Mouse (Mus musculus) hindbrain, embryonic 15.5 days (tissue): ENCODE measurements around the gene Cldn15. TPM values are rescaled to one million over a fixed set of nuclear protein-coding genes. Genes with fewer than 3 reads are reported as not detected.

ENCODE experiments used
- ATAC-seq: fragments of 200-750 bp; cut with Nextera tagmentation; 2 replicates; pipeline ENCODE4 v1.8.0; 2017; ENCODE audit warnings: low read depth, moderate number of reproducible peaks, moderate TSS enrichment; ENCODE audit not compliant: low FRiP score
- H3K27ac ChIP-seq: fragments of 300-500 bp; sonication (generic); replicated peaks from 2 replicates; pipeline ENCODE4 v1.5.1; 2015; ENCODE audit warnings: mild to moderate bottlenecking, inconsistent platforms
- H3K27me3 ChIP-seq: fragments of 300-500 bp; sonication (generic); 2 replicates; pipeline ENCODE4 v1.6.1; 2015; ENCODE audit warnings: control low read depth, inconsistent platforms
- H3K36me3 ChIP-seq: fragments of 300-500 bp; sonication (generic); 2 replicates; pipeline ENCODE4 v1.6.1; 2015; ENCODE audit warnings: control low read depth, inconsistent platforms
- H3K4me1 ChIP-seq: fragments of 300-500 bp; sonication (generic); replicated peaks from 2 replicates; pipeline ENCODE4 v1.6.1; 2015; ENCODE audit warnings: control low read depth, inconsistent platforms
- H3K4me2 ChIP-seq: fragments of 300-500 bp; sonication (generic); 2 replicates; pipeline ENCODE4 v1.6.1; 2015; ENCODE audit warnings: moderate library complexity, mild to moderate bottlenecking, inconsistent platforms
- H3K4me3 ChIP-seq: fragments of 300-500 bp; sonication (generic); 2 replicates; pipeline ENCODE4 v1.5.1; 2015; ENCODE audit warnings: mild to moderate bottlenecking, inconsistent platforms
- H3K9ac ChIP-seq: fragments of 300-500 bp; sonication (generic); 2 replicates; pipeline ENCODE4 v1.6.1; 2015; ENCODE audit warnings: inconsistent platforms
- H3K9me3 ChIP-seq: fragments of 300-500 bp; sonication (generic); 2 replicates; pipeline ENCODE4 v1.6.1; 2016; ENCODE audit warnings: control low read depth, inconsistent platforms
- WGBS: fragments of 180-500 bp; shearing (Covaris S2); methylation state at CpG from one replicate; pipeline ENCODE4 v1.1.7; 2015; 5-methylcytosine and 5-hydroxymethylcytosine counted together
- polyA plus RNA-seq: library from polyadenylated mRNA; unstranded; fragments of >200 nt; fragmentation: Nextera tagmentation; extraction: Ambion mirVana; gene quantifications from 2 replicates; pipeline ENCODE4 v1.2.1, GENCODE M21; 2015

Cldn15 gene
- 0.19 and 0.38 TPM in 2 replicates for polyA plus RNA-seq

DNA sequence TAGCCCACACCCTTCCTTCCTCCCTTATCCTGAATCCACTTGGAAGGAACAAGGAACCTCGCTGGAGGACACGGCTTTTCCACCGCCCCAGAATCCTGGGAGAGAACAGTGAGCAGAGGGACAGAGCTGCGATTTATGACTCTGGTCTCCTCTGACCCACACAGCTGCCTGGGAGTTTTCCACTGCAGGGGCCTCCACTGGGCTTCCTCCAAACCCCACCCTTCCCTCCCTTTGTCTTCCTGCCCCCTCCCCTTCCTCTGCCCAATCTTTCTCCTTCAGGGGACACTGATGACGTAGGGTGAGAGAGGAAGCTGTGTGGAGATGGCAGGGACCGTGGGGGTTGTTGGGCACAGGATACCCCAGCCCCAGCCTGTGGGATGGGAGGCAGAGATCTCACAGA lies at the start of gene Cldn15:
Cldn15 (plus strand) TSS at position 286 of the 400 bp plus-strand sequence.
- Histone ChIP-seq H3K9ac (no peak within 1 kb of the TSS), H3K4me3 (no peak within 1 kb of the TSS), H3K4me2 (no peak within 1 kb of the TSS), H3K9me3 (no peaks in the 10 kb centered on the region), H3K4me1 (peaks cover 13% of the 10 kb centered on the region), H3K27ac (no peak within 1 kb of the TSS), H3K36me3 (peaks cover 30% of the 10 kb centered on the region), H3K27me3 (no peaks in the 10 kb centered on the region)
- no peak for ATAC-seq
- WGBS, result 68% methylated on average over 6 of the region's 6 CpGs

DNA sequence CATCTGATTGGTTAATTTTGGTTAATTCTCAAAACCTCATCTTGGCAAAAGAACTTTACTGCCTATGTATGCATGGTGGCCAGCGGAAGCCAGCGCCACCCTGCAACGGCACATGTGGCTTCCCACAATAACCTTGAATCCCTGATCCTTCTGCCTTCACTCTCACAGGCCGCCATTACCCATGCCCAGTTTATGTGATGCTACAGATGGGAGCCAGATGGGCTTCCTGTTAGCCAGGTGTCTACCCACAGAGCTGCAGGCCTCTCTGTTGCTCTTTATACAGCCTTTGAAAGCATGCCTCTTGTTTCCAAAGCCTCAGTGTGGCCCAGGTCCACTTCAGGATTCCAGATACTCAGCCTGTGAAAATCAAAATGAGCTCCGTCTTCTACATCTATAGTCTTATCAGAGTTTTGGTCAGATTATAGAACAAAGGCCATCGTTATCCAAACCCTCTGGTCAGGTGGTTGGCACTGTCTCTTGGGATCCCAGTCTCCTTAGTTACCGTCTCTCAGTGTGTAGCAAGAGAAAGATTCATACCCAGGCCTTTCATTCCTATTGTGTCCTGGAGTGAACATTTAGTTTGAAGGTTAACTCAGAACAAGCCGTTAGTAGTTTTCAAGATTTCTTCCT lies 48.7 kb upstream of the Cldn15 start:
- no peak overlapping the region for H3K4me3 ChIP-seq
- no peak overlapping the region for H3K27ac ChIP-seq
- ATAC-seq, result no peak
- no peak overlapping the region for H3K4me2 ChIP-seq
- H3K36me3 ChIP-seq, result peaks cover 12% of the 10 kb centered on the region
- no peak overlapping the region for H3K9ac ChIP-seq
- WGBS, result 97% methylated on average over 8 of the region's 8 CpGs
- no peaks in the 10 kb centered on the region for H3K9me3 ChIP-seq
- no peaks in the 10 kb centered on the region for H3K27me3 ChIP-seq
- H3K4me1 ChIP-seq, result peaks cover 7% of the 10 kb centered on the region

DNA sequence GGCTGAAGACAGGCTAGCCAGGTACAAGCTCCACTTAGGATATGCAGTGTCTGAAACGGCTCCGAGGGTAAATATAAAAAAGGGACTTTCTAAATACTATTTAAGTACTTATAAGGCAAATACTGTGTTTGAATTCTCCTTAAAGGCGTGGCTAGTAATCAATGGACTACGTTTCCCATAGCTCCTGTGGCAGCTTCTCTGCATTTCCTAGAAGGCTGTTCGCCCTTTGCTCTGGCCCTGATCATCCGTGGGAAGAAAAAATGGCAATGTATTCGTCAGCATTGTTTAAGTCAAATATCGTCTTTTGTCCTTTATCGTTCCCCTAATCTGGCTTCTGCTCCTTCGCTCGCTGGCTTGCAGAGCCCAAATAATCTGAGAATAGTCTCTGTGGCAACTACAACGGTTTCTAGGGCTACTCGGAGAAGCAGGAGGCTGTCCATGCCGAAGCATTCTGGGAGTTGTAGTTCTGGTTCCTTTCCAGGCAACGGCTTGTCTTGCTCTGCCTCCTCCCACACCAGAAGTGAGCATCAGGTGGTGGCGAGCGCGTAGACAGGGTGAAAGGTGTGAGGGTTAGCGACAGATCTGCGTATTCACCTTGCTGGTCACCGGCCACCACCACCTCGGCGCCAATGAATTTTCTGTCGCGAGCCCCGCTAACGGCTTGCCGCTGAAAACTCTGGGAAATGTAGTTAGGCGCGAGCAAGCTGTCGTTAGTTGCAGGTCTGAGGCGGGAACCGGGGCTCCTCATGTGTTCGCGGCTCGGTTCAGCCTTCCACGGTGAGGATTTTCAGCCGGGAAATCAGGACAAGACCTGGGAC lies 47.6 kb upstream of the Cldn15 start:
- peak; percentile 93 for ATAC-seq
- H3K27ac ChIP-seq, result peak overlapping the region; percentile 81
- WGBS, result 3% methylated on average over 38 of the region's 38 CpGs
- peaks cover under 1% of the 10 kb centered on the region; the same call in 1 of the 2 replicates for H3K36me3 ChIP-seq
- peaks cover 7% of the 10 kb centered on the region for H3K4me1 ChIP-seq
- H3K4me2 ChIP-seq, result peak overlapping the region; percentile 86
- peak overlapping the region; percentile 51 for H3K9ac ChIP-seq
- no peaks in the 10 kb centered on the region for H3K9me3 ChIP-seq
- no peaks in the 10 kb centered on the region for H3K27me3 ChIP-seq
- peak overlapping the region; percentile 73 for H3K4me3 ChIP-seq

DNA sequence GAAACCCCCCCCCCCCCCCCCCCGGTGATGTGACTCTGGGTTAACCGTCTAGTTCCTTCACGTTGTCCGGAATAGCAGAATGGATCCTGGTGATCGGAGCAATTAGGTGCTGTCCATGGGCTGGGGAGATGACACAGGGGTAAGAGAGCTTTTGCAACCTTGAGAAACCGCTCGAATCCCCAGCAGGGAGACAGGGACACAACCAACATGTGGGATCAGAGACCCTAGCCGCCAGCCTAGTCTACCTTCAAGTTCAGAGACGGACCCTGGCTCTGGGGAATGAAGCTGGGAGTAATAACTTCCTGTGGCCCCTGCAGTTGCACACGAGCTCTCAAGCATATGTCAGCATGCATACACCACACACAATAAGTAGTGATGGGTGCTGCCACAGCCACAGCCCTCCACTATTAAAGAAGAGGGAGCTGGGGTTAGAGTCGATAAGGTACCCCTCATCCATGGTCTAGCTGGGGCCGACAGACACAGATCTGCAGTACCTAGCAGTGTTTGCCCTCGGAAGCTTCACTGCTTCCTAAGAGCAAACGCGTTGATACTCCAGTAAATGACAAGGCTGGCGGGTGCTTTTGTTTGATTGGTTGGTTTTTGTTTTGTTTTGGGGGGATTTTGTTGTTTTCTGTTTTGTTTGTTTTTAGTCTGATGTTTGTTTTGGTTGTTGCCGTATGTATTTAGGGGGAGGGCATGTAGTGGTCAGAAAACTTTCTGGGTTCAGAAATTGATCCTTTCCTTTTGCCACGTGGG lies 46.7 kb upstream of the Cldn15 start:
- peak overlapping the region; percentile 81; the same call in 1 of the 2 replicates for H3K27ac ChIP-seq
- no peaks in the 10 kb centered on the region for H3K27me3 ChIP-seq
- H3K4me1 ChIP-seq, result peaks cover 7% of the 10 kb centered on the region
- peak overlapping the region; percentile 73 for H3K4me3 ChIP-seq
- no peaks in the 10 kb centered on the region for H3K36me3 ChIP-seq
- peak overlapping the region; percentile 51 for H3K9ac ChIP-seq
- WGBS, result 29% methylated on average over 15 of the region's 18 CpGs
- no peaks in the 10 kb centered on the region for H3K9me3 ChIP-seq
- H3K4me2 ChIP-seq, result peak overlapping the region; percentile 86
- ATAC-seq, result peak; percentile 7

DNA sequence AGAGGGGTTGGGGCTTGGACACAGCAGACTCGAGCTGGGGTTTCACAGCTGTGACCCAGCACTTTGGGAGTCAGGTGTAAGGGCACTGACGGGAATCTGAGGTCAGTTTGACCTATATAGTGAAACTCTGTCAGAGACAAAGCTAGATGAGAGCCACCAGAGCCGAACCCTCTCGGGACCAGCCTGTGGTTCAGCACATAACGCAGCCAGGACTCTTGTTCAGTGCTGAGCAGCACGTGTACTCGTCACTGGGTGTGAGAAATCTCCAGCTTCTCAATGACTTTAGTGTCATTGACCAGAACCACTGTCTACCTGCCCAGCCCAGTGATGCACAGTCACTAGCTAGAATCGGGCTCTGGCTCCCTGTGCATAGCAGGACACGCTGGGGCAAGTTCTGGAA lies 43.6 kb upstream of the Cldn15 start:
- H3K9ac ChIP-seq, result no peak overlapping the region
- H3K36me3 ChIP-seq, result no peaks in the 10 kb centered on the region; the same call in 1 of the 2 replicates
- no peaks in the 10 kb centered on the region for H3K9me3 ChIP-seq
- no peak overlapping the region for H3K27ac ChIP-seq
- no peaks in the 10 kb centered on the region for H3K27me3 ChIP-seq
- no peak overlapping the region for H3K4me3 ChIP-seq
- no peak for ATAC-seq
- H3K4me2 ChIP-seq, result no peak overlapping the region
- peaks cover 7% of the 10 kb centered on the region for H3K4me1 ChIP-seq
- WGBS, result 88% methylated on average over 9 of the region's 9 CpGs

DNA sequence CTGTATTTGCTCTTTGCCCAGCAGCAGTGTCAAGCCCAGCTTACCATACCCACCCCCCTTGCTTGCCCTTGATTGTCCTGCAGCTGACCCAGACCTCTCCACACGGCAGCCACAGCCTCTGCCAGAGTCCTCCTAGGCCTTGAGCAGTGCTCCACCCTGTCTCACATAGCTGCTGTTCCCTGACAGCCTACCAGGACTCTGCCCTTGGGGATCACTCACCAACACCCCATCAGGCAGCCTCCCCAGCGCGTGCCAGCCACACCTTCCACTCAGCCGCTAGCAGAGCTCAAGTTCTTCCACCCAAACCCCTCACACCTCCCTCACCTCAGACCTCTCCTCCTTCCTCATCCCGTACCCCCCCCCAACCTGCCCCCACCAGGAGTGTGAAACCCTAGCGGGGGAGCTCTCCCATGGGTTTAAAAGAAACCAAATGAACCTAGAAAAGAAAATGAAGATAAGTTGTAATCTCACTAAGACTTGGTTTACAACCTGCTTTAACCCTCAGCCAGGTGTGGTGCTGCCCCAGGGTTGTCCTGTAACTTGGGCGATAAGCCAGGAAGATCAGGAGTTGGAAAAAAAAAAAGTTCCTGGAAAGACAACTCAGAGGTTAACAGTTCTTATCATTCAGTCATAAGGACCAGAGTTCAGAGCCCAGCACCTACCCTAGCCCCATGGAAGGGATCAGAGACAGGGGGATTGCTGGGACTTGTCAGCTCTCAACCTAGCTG lies 42.5 kb upstream of the Cldn15 start:
- H3K4me2 ChIP-seq, result no peak overlapping the region
- H3K4me3 ChIP-seq, result no peak overlapping the region
- H3K27me3 ChIP-seq, result no peaks in the 10 kb centered on the region
- no peaks in the 10 kb centered on the region; the same call in 1 of the 2 replicates for H3K36me3 ChIP-seq
- H3K9ac ChIP-seq, result no peak overlapping the region
- no peak for ATAC-seq
- WGBS, result 78% methylated on average over 7 of the region's 7 CpGs
- H3K9me3 ChIP-seq, result no peaks in the 10 kb centered on the region
- H3K27ac ChIP-seq, result no peak overlapping the region
- H3K4me1 ChIP-seq, result peaks cover 7% of the 10 kb centered on the region

DNA sequence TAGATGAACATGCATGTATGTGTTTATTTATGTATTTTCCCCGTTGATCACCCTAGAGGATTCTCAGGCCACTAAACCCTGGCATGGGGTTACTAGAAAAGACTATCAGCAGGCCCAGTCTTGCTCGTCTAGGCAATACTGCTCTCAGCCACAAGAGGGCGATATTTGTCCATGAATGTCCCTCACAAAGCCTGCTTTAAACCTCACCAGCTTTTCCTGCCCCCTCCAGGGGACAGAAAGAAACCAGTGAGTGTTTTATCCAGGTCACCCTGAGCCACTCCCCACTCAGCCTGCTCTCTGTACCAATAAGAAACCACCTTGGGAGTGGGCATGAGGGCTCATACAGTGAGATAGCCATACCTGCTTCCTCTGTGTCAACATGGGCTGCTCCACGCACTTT lies 37.3 kb upstream of the Cldn15 start:
- Histone ChIP-seq H3K9ac (no peak overlapping the region), H3K9me3 (no peaks in the 10 kb centered on the region), H3K27ac (no peak overlapping the region), H3K4me2 (no peak overlapping the region), H3K36me3 (no peaks in the 10 kb centered on the region; the same call in 1 of the 2 replicates), H3K4me1 (peaks cover 3% of the 10 kb centered on the region; the same call in 1 of the 2 replicates), H3K4me3 (no peak overlapping the region), H3K27me3 (no peaks in the 10 kb centered on the region)
- peak; percentile 70; the same call in 1 of the 2 replicates for ATAC-seq
- 22% methylated on average over 4 of the region's 4 CpGs for WGBS

DNA sequence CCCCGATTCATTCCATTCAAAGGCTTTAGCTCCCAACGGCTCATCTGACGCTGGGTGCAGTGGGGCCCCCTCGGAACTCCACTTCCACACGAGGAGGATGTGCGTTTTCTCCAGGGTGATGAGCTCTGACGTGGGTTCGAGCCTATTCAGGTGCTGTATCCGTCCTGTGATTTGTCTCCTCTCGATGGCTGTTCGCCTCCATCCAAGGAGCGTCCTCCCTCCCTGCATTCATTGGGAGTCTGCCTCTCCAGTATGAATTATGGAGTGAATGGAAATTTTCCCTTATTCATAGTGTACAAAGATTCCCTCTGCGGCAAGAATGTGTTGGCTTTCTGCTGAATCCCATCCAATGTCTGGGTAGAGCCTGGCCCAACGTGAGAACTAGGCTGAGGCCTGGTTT lies 34.5 kb upstream of the Cldn15 start:
- H3K9ac ChIP-seq, result no peak overlapping the region
- no peak overlapping the region for H3K4me3 ChIP-seq
- peaks cover 3% of the 10 kb centered on the region; the same call in 1 of the 2 replicates for H3K4me1 ChIP-seq
- no peak for ATAC-seq
- no peaks in the 10 kb centered on the region for H3K36me3 ChIP-seq
- no peaks in the 10 kb centered on the region for H3K27me3 ChIP-seq
- no peak overlapping the region for H3K27ac ChIP-seq
- H3K9me3 ChIP-seq, result no peaks in the 10 kb centered on the region
- H3K4me2 ChIP-seq, result no peak overlapping the region
- WGBS, result 69% methylated on average over 14 of the region's 14 CpGs

DNA sequence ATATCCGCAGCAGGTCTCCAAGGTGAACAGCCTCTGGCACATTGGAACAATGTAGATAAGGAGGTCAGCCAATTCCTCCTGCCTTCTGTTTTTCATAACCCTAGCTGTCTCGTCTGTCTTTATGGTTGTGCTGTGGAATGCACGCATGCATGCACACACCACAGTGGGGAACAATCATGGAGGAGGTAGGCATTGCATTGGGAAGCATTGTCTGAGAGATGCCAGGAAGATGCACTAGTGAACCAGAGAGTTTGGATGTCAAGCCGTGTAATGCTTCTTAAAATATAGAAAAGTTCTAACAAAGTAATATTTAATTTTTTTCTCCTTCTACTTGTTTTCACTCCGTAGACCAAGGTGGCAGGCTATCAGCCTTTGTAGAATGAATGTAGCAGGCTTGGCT lies 33.5 kb upstream of the Cldn15 start:
- no peak for ATAC-seq
- WGBS, result 80% methylated on average over 5 of the region's 5 CpGs

DNA sequence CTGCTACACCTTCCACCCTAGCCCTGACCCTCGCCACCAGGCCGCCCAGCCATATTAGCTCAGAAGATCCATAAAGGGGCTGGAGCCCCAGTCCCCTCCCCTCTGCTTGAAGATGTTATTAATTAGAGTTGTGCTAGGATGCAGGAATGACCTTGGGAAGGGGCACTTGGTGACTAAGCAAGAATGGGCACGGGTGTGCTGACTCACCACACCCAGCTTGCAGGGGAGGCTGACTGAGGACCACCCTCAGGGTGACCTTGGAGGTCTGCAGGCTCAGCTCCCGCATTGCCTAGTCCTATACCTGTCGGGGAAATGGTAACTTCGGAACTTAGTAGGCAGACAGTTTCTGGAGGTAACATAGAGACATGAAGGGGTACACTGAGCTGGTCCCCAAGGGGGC lies 32.5 kb upstream of the Cldn15 start:
- ATAC-seq, result no peak

More for the DNA sequence above, 33.5 kb upstream of the Cldn15 start:
- peaks cover 3% of the 10 kb centered on the region; the same call in 1 of the 2 replicates for H3K4me1 ChIP-seq
- no peak overlapping the region for H3K9ac ChIP-seq
- H3K36me3 ChIP-seq, result no peaks in the 10 kb centered on the region
- H3K4me2 ChIP-seq, result no peak overlapping the region
- no peak overlapping the region for H3K27ac ChIP-seq
- H3K27me3 ChIP-seq, result no peaks in the 10 kb centered on the region
- H3K9me3 ChIP-seq, result no peaks in the 10 kb centered on the region
- H3K4me3 ChIP-seq, result no peak overlapping the region

DNA sequence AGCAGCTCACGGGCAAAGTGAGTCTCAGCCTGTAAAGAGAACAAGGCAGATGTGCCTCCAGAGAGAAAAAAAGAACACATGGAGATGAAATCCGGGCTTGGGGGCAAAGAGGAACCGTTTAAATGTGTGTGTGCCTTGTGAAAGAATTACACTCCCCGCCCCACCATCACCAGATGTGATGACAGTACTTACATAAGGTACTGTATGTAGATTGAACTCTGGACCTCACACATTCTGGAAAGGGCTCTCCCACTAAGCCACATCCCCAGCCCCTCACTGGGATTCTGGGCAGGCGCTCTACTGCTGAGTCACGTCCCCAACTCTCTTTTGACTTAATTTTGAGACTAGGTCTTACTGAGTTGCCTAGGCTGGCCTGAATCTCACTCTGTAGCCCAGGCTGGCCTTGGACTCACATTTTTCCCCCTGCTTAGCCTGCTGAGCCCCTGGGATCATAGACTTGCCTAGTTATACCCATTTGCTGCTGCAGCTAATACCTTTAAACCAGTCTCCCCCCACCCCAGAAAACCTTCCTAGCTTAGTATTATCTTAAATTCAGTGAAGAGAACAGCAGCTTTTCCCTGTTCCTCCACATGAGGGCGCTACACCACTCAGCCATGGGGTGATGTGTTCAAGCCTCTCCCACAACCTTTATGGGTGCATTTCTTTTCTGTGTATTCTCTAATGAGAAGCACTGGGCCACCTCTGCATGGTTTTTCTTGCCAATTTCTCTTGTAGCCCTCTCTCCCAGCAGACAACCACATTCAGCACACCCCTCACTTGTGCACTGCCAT lies 30.3 kb upstream of the Cldn15 start:
- H3K9me3 ChIP-seq, result no peaks in the 10 kb centered on the region
- H3K4me1 ChIP-seq, result no peaks in the 10 kb centered on the region
- no peak overlapping the region for H3K4me3 ChIP-seq
- H3K4me2 ChIP-seq, result no peak overlapping the region
- no peak overlapping the region for H3K27ac ChIP-seq
- no peaks in the 10 kb centered on the region for H3K36me3 ChIP-seq
- WGBS, result 76% methylated on average over 7 of the region's 7 CpGs
- H3K9ac ChIP-seq, result no peak overlapping the region
- H3K27me3 ChIP-seq, result no peaks in the 10 kb centered on the region
- ATAC-seq, result no peak

More for the DNA sequence above, 32.5 kb upstream of the Cldn15 start:
- H3K4me1 ChIP-seq, result peaks cover 3% of the 10 kb centered on the region; the same call in 1 of the 2 replicates
- H3K36me3 ChIP-seq, result no peaks in the 10 kb centered on the region
- WGBS, result 89% methylated on average over 6 of the region's 6 CpGs
- H3K4me2 ChIP-seq, result no peak overlapping the region
- no peaks in the 10 kb centered on the region for H3K9me3 ChIP-seq
- H3K27me3 ChIP-seq, result no peaks in the 10 kb centered on the region
- no peak overlapping the region for H3K4me3 ChIP-seq
- H3K9ac ChIP-seq, result no peak overlapping the region
- H3K27ac ChIP-seq, result no peak overlapping the region
